Mouse (Mus musculus) hindbrain, embryonic 16.5 days (tissue): ENCODE data around the gene Frmd4b. TPM values are rescaled to one million over a fixed set of nuclear protein-coding genes. Genes with fewer than 3 reads are reported as not detected.
A peak's percentile ranks its signal among the peaks of the same experiment; 100 is the strongest.

Source experiments
- ATAC-seq: fragments of 200-750 bp; cut with Nextera tagmentation; 2 replicates; pipeline ENCODE4 v1.8.0; 2017; ENCODE audit warnings: moderate TSS enrichment, moderate library complexity
- H3K27ac ChIP-seq: fragments of 300-500 bp; sonication (generic); 2 replicates; pipeline ENCODE4 v1.5.1; 2014; ENCODE audit warnings: low read depth, mild to moderate bottlenecking, control low read depth, low read length, moderate library complexity
- H3K27me3 ChIP-seq: fragments of 300-500 bp; sonication (generic); replicated peaks from 2 replicates; pipeline ENCODE4 v1.6.1; 2014; ENCODE audit warnings: low read length; ENCODE audit not compliant: control insufficient read depth, insufficient read depth
- H3K36me3 ChIP-seq: fragments of 300-500 bp; sonication (generic); 2 replicates; pipeline ENCODE4 v1.6.1; 2014; ENCODE audit warnings: mild to moderate bottlenecking, low read length, moderate library complexity, mixed read lengths; ENCODE audit not compliant: control insufficient read depth, insufficient read depth
- H3K4me1 ChIP-seq: fragments of 300-500 bp; sonication (generic); 2 replicates; pipeline ENCODE4 v1.6.1; 2014; ENCODE audit warnings: low read depth, low read length; ENCODE audit not compliant: control insufficient read depth, insufficient read depth
- H3K4me2 ChIP-seq: fragments of 300-500 bp; sonication (generic); 2 replicates; pipeline ENCODE4 v1.6.1; 2014; ENCODE audit warnings: mild to moderate bottlenecking, low read length, control low read depth, moderate library complexity
- H3K4me3 ChIP-seq: fragments of 300-500 bp; sonication (generic); 2 replicates; pipeline ENCODE4 v1.5.1; 2014; ENCODE audit warnings: mild to moderate bottlenecking, low read length, control low read depth, moderate library complexity
- H3K9ac ChIP-seq: fragments of 300-500 bp; sonication (generic); 2 replicates; pipeline ENCODE4 v1.6.1; 2014; ENCODE audit warnings: low read depth, mild to moderate bottlenecking, control low read depth, low read length, moderate library complexity
- H3K9me3 ChIP-seq: fragments of 300-500 bp; sonication (generic); 2 replicates; pipeline ENCODE4 v1.6.1; 2014; ENCODE audit warnings: mild to moderate bottlenecking, low read length, moderate library complexity; ENCODE audit not compliant: control insufficient read depth
- WGBS: fragments of 180-500 bp; shearing (Covaris S2); extraction: QIAGEN DNeasy Blood & Tissue Kit; methylation state at CpG from one replicate; pipeline ENCODE4 v1.1.7; 2014; 5-methylcytosine and 5-hydroxymethylcytosine counted together
- polyA plus RNA-seq: library from polyadenylated mRNA; unstranded; fragments of >200 nt; fragmentation: Nextera tagmentation; extraction: Ambion mirVana; gene quantifications from 2 replicates; pipeline ENCODE4 v1.2.1, GENCODE M21; 2015

Frmd4b gene
- polyA plus RNA-seq, 1 experiment from 2014 or later: 15.8 TPM

GRCm38 (mm10) chr6:97552573-97552972, 64.8 kb downstream of the Frmd4b start:
- ATAC-seq: no peak
- no peaks in the 10 kb centered on the region for H3K36me3 ChIP-seq
- H3K4me1 ChIP-seq: peaks cover 27% of the 10 kb centered on the region
- no peak overlapping the region for H3K4me3 ChIP-seq
- H3K9ac ChIP-seq: no peak overlapping the region
- H3K27ac ChIP-seq: peak overlapping the region; percentile 9; the same call in 1 of the 2 replicates
- no peaks in the 10 kb centered on the region for H3K9me3 ChIP-seq
- WGBS: 42% methylated on average over 3 of the region's 3 CpGs
- H3K27me3 ChIP-seq: no peaks in the 10 kb centered on the region
- H3K4me2 ChIP-seq: no peak overlapping the region

GRCm38 (mm10) chr6:97551884-97552283, 65.5 kb downstream of the Frmd4b start:
- Histone ChIP-seq H3K36me3 (no peaks in the 10 kb centered on the region), H3K4me1 (peaks cover 24% of the 10 kb centered on the region), H3K4me2 (no peak overlapping the region), H3K27me3 (no peaks in the 10 kb centered on the region), H3K9me3 (no peaks in the 10 kb centered on the region; the same call in 1 of the 2 replicates), H3K27ac (no peak overlapping the region), H3K9ac (no peak overlapping the region), H3K4me3 (no peak overlapping the region)
- 42% methylated on average over 8 of the region's 8 CpGs for WGBS
- ATAC-seq: 0 out of 2 replicates have a peak, but pooled peaks have one; percentile 46

GRCm38 (mm10) chr6:97551161-97551560, 66.2 kb downstream of the Frmd4b start:
- Histone ChIP-seq H3K36me3 (no peaks in the 10 kb centered on the region), H3K9me3 (no peaks in the 10 kb centered on the region; the same call in 1 of the 2 replicates), H3K27me3 (no peaks in the 10 kb centered on the region), H3K27ac (no peak overlapping the region), H3K4me3 (no peak overlapping the region), H3K9ac (no peak overlapping the region), H3K4me2 (no peak overlapping the region), H3K4me1 (peaks cover 24% of the 10 kb centered on the region)
- ATAC-seq: no peak
- 81% methylated on average over 4 of the region's 4 CpGs for WGBS

GRCm38 (mm10) chr6:97540458-97540857, 76.9 kb downstream of the Frmd4b start:
- Histone ChIP-seq H3K4me2 (no peak overlapping the region), H3K4me3 (no peak overlapping the region), H3K27ac (no peak overlapping the region), H3K9ac (no peak overlapping the region), H3K9me3 (no peaks in the 10 kb centered on the region), H3K4me1 (peaks cover 6% of the 10 kb centered on the region), H3K36me3 (no peaks in the 10 kb centered on the region), H3K27me3 (no peaks in the 10 kb centered on the region)
- WGBS: 65% methylated on average over 2 of the region's 2 CpGs
- ATAC-seq: no peak

- peak; percentile 81 for ATAC-seq
- H3K4me1 ChIP-seq: peaks cover 6% of the 10 kb centered on the region
- no peak overlapping the region for H3K9ac ChIP-seq
- no peaks in the 10 kb centered on the region for H3K27me3 ChIP-seq
- no peaks in the 10 kb centered on the region for H3K9me3 ChIP-seq
- no peak overlapping the region for H3K4me3 ChIP-seq
- peak overlapping the region; percentile 31; the same call in 1 of the 2 replicates for H3K27ac ChIP-seq
- no peaks in the 10 kb centered on the region for H3K36me3 ChIP-seq
- H3K4me2 ChIP-seq: no peak overlapping the region
- WGBS: 47% methylated on average over 9 of the region's 9 CpGs
Observed at GRCm38 (mm10) chr6:97535763-97536445, 81.4 kb downstream of the Frmd4b start.

GRCm38 (mm10) chr6:97531043-97531442, 86.3 kb downstream of the Frmd4b start:
- H3K4me1 ChIP-seq: peaks cover 12% of the 10 kb centered on the region
- ATAC-seq: no peak
- no peak overlapping the region for H3K27ac ChIP-seq
- H3K4me3 ChIP-seq: no peak overlapping the region
- H3K9me3 ChIP-seq: no peaks in the 10 kb centered on the region
- H3K4me2 ChIP-seq: no peak overlapping the region
- H3K27me3 ChIP-seq: no peaks in the 10 kb centered on the region; the same call in 1 of the 2 replicates
- 63% methylated on average over 4 of the region's 4 CpGs for WGBS
- no peaks in the 10 kb centered on the region for H3K36me3 ChIP-seq
- no peak overlapping the region for H3K9ac ChIP-seq

GRCm38 (mm10) chr6:97528961-97529680, 88.2 kb downstream of the Frmd4b start:
- no peak overlapping the region for H3K4me2 ChIP-seq
- H3K27me3 ChIP-seq: no peaks in the 10 kb centered on the region; the same call in 1 of the 2 replicates
- no peak overlapping the region for H3K4me3 ChIP-seq
- H3K9me3 ChIP-seq: no peaks in the 10 kb centered on the region
- peaks cover 9% of the 10 kb centered on the region for H3K4me1 ChIP-seq
- no peaks in the 10 kb centered on the region for H3K36me3 ChIP-seq
- no peak overlapping the region for H3K27ac ChIP-seq
- no peak overlapping the region for H3K9ac ChIP-seq
- 17% methylated on average over 15 of the region's 15 CpGs for WGBS
- peak; percentile 58 for ATAC-seq

- Histone ChIP-seq H3K27ac (no peak overlapping the region), H3K4me1 (peaks cover 11% of the 10 kb centered on the region), H3K9ac (no peak overlapping the region), H3K4me2 (no peak overlapping the region), H3K36me3 (no peaks in the 10 kb centered on the region), H3K4me3 (no peak overlapping the region), H3K9me3 (no peaks in the 10 kb centered on the region), H3K27me3 (no peaks in the 10 kb centered on the region; the same call in 1 of the 2 replicates)
- ATAC-seq: no peak
- 31% methylated on average over 8 of the region's 8 CpGs for WGBS
Observed at GRCm38 (mm10) chr6:97526092-97526491, 91.2 kb downstream of the Frmd4b start.

GRCm38 (mm10) chr6:97523118-97523517, 94.2 kb downstream of the Frmd4b start:
- H3K27ac ChIP-seq: no peak overlapping the region
- peak; percentile 81 for ATAC-seq
- WGBS: under 1% methylated on average over 11 of the region's 11 CpGs
- H3K4me3 ChIP-seq: no peak overlapping the region
- peaks cover 4% of the 10 kb centered on the region for H3K4me1 ChIP-seq
- no peaks in the 10 kb centered on the region for H3K9me3 ChIP-seq
- H3K36me3 ChIP-seq: no peaks in the 10 kb centered on the region
- H3K27me3 ChIP-seq: no peaks in the 10 kb centered on the region; the same call in 1 of the 2 replicates
- H3K4me2 ChIP-seq: peak overlapping the region; percentile 43
- no peak overlapping the region for H3K9ac ChIP-seq
